Mouse (Mus musculus): ENCODE measurements around the gene Safb. TPM values are rescaled to one million over a fixed set of nuclear protein-coding genes. Genes with fewer than 3 reads are reported as not detected.
A peak's percentile ranks its signal among the peaks of the same experiment; 100 is the strongest.

Gene Safb
- total RNA-seq (2018; cell fraction: chromatin; rRNA removed) = 100 to 1,000 TPM; 163 to 415 (median 310) TPM
- total RNA-seq (2018; cell fraction: cytosol; rRNA removed) = 10 to 100 TPM; 33.7 to 62.1 (median 47.7) TPM
- 100 to 1,000 TPM in 19 of 26 experiments, 10 to 100 TPM in 7; 70.9 to 178 (median 116) TPM for total RNA-seq (2018; cell fraction: nucleus; rRNA removed)
- 51.7 to 66.4 TPM (median 57.5 TPM) in 3 replicates for polyA plus RNA-seq (2018)

- Histone ChIP-seq H3K27ac (peak within 1 kb of the TSS; percentile 95), H3K79me2 (ENCODE audit: inconsistent target) (peaks cover 88% of the 10 kb centered on the region), H3K4me3 (ENCODE audit: inconsistent target) (peak within 1 kb of the TSS; percentile 97), H3K36me3 (ENCODE audit: inconsistent target) (peaks cover 40% of the 10 kb centered on the region)
- 1% methylated on average over 90 of the region's 101 CpGs for WGBS (ENCODE audit: missing documents)
Measured at GRCm38 (mm10) chr17:56584257-56585130, at the start of gene Safb, which contains the start of gene Safb2. TSS of gene Safb (plus strand) at chr17:56584825. TSS of gene Safb2 (minus strand) at chr17:56584585.

- 80% methylated on average over 14 of the region's 14 CpGs for WGBS (ENCODE audit: missing documents)
- no peaks in the 10 kb centered on the region for H3K79me2 ChIP-seq (ENCODE audit: inconsistent target)
Measured at GRCm38 (mm10) chr17:56536192-56536591, 48.4 kb upstream of the Safb start.

GRCm38 (mm10) chr17:56536874-56537273, 47.8 kb upstream of the Safb start:
- WGBS (ENCODE audit: missing documents) = 82% methylated on average over 2 of the region's 3 CpGs

More at GRCm38 (mm10) chr17:56536192-56536591, 48.4 kb upstream of the Safb start:
- H3K36me3 ChIP-seq (ENCODE audit: inconsistent target) = no peaks in the 10 kb centered on the region
- no peak overlapping the region for H3K4me3 ChIP-seq (ENCODE audit: inconsistent target)
- H3K27ac ChIP-seq = no peak overlapping the region

GRCm38 (mm10) chr17:56537912-56538311, 46.7 kb upstream of the Safb start:
- 70% methylated on average over 8 of the region's 8 CpGs for WGBS (ENCODE audit: missing documents)
- Histone ChIP-seq H3K36me3 (ENCODE audit: inconsistent target) (no peaks in the 10 kb centered on the region), H3K79me2 (ENCODE audit: inconsistent target) (no peaks in the 10 kb centered on the region), H3K4me3 (ENCODE audit: inconsistent target) (no peak overlapping the region), H3K27ac (no peak overlapping the region)

More at GRCm38 (mm10) chr17:56536874-56537273, 47.8 kb upstream of the Safb start:
- Histone ChIP-seq H3K36me3 (ENCODE audit: inconsistent target) (no peaks in the 10 kb centered on the region), H3K79me2 (ENCODE audit: inconsistent target) (no peaks in the 10 kb centered on the region), H3K4me3 (ENCODE audit: inconsistent target) (no peak overlapping the region), H3K27ac (no peak overlapping the region)

GRCm38 (mm10) chr17:56540562-56540975, 44.1 kb upstream of the Safb start:
- WGBS (ENCODE audit: missing documents) = 42% methylated on average over 6 of the region's 6 CpGs
- no peak overlapping the region for H3K27ac ChIP-seq
- no peak overlapping the region for H3K4me3 ChIP-seq (ENCODE audit: inconsistent target)
- no peaks in the 10 kb centered on the region for H3K36me3 ChIP-seq (ENCODE audit: inconsistent target)
- H3K79me2 ChIP-seq (ENCODE audit: inconsistent target) = no peaks in the 10 kb centered on the region

- Histone ChIP-seq H3K4me3 (ENCODE audit: inconsistent target) (no peak overlapping the region), H3K36me3 (ENCODE audit: inconsistent target) (no peaks in the 10 kb centered on the region), H3K79me2 (ENCODE audit: inconsistent target) (no peaks in the 10 kb centered on the region), H3K27ac (no peak overlapping the region)
- 82% methylated on average over 8 of the region's 8 CpGs for WGBS (ENCODE audit: missing documents)
Measured at GRCm38 (mm10) chr17:56542736-56543135, 41.9 kb upstream of the Safb start.

GRCm38 (mm10) chr17:56543684-56544224, 40.9 kb upstream of the Safb start:
- WGBS (ENCODE audit: missing documents) = 77% methylated on average over 3 of the region's 3 CpGs

GRCm38 (mm10) chr17:56544699-56545387, 39.8 kb upstream of the Safb start:
- no peaks in the 10 kb centered on the region for H3K79me2 ChIP-seq (ENCODE audit: inconsistent target)
- no peak overlapping the region for H3K27ac ChIP-seq
- 85% methylated on average over 7 of the region's 7 CpGs for WGBS (ENCODE audit: missing documents)
- H3K4me3 ChIP-seq (ENCODE audit: inconsistent target) = no peak overlapping the region
- H3K36me3 ChIP-seq (ENCODE audit: inconsistent target) = no peaks in the 10 kb centered on the region

More at GRCm38 (mm10) chr17:56543684-56544224, 40.9 kb upstream of the Safb start:
- Histone ChIP-seq H3K4me3 (ENCODE audit: inconsistent target) (no peak overlapping the region), H3K27ac (no peak overlapping the region), H3K36me3 (ENCODE audit: inconsistent target) (no peaks in the 10 kb centered on the region), H3K79me2 (ENCODE audit: inconsistent target) (no peaks in the 10 kb centered on the region)

- WGBS (ENCODE audit: missing documents) = 100% methylated on average over 1 of the region's 1 CpGs
- Histone ChIP-seq H3K79me2 (ENCODE audit: inconsistent target) (no peaks in the 10 kb centered on the region), H3K36me3 (ENCODE audit: inconsistent target) (no peaks in the 10 kb centered on the region), H3K27ac (no peak overlapping the region), H3K4me3 (ENCODE audit: inconsistent target) (no peak overlapping the region)
Measured at GRCm38 (mm10) chr17:56545945-56546344, 38.7 kb upstream of the Safb start.

- H3K27ac ChIP-seq = no peak overlapping the region
- no peaks in the 10 kb centered on the region for H3K79me2 ChIP-seq (ENCODE audit: inconsistent target)
- WGBS (ENCODE audit: missing documents) = 74% methylated on average over 5 of the region's 5 CpGs
- no peaks in the 10 kb centered on the region for H3K36me3 ChIP-seq (ENCODE audit: inconsistent target)
- no peak overlapping the region for H3K4me3 ChIP-seq (ENCODE audit: inconsistent target)
Measured at GRCm38 (mm10) chr17:56546576-56546975, 38.0 kb upstream of the Safb start.

- Histone ChIP-seq H3K79me2 (ENCODE audit: inconsistent target) (no peaks in the 10 kb centered on the region), H3K27ac (no peak overlapping the region), H3K4me3 (ENCODE audit: inconsistent target) (no peak overlapping the region), H3K36me3 (ENCODE audit: inconsistent target) (no peaks in the 10 kb centered on the region)
- 87% methylated on average over 17 of the region's 17 CpGs for WGBS (ENCODE audit: missing documents)
Measured at GRCm38 (mm10) chr17:56547116-56547845, 37.3 kb upstream of the Safb start.

GRCm38 (mm10) chr17:56547846-56548604, 36.6 kb upstream of the Safb start:
- 77% methylated on average over 9 of the region's 9 CpGs for WGBS (ENCODE audit: missing documents)
- Histone ChIP-seq H3K27ac (no peak overlapping the region), H3K79me2 (ENCODE audit: inconsistent target) (no peaks in the 10 kb centered on the region), H3K36me3 (ENCODE audit: inconsistent target) (no peaks in the 10 kb centered on the region), H3K4me3 (ENCODE audit: inconsistent target) (no peak overlapping the region)

GRCm38 (mm10) chr17:56548605-56549105, 36.0 kb upstream of the Safb start:
- Histone ChIP-seq H3K27ac (no peak overlapping the region), H3K36me3 (ENCODE audit: inconsistent target) (no peaks in the 10 kb centered on the region), H3K4me3 (ENCODE audit: inconsistent target) (no peak overlapping the region), H3K79me2 (ENCODE audit: inconsistent target) (no peaks in the 10 kb centered on the region)
- WGBS (ENCODE audit: missing documents) = 94% methylated on average over 4 of the region's 4 CpGs
